Mouse (Mus musculus) midbrain, postnatal 0 days (tissue): ENCODE results near the gene Ankrd11. TPM values are rescaled to one million over a fixed set of nuclear protein-coding genes. Genes with fewer than 3 reads are reported as not detected.
A peak's percentile ranks its signal among the peaks of the same experiment; 100 is the strongest.

ENCODE experiments used
- ATAC-seq: fragments of 200-750 bp; cut with Nextera tagmentation; 2 replicates; pipeline ENCODE4 v1.8.0; 2017; ENCODE audit warnings: moderate number of reproducible peaks, mild to moderate bottlenecking, moderate TSS enrichment, moderate library complexity; ENCODE audit not compliant: low FRiP score
- DNase-seq: peaks from one replicate; pipeline ENCODE4 v3.0.0-alpha.2; 2015; ENCODE audit warnings: low spot score
- H3K27ac ChIP-seq: fragments of 300-500 bp; sonication (generic); 2 replicates; pipeline ENCODE4 v1.5.1; 2014; ENCODE audit warnings: low read depth, mild to moderate bottlenecking, low read length, mixed read lengths
- H3K27me3 ChIP-seq: fragments of 300-500 bp; sonication (generic); 2 replicates; pipeline ENCODE4 v1.6.1; 2014; ENCODE audit warnings: low read length, control low read depth, mixed read lengths; ENCODE audit not compliant: insufficient read depth
- H3K36me3 ChIP-seq: fragments of 300-500 bp; sonication (generic); 2 replicates; pipeline ENCODE4 v1.6.1; 2014; ENCODE audit warnings: low read length, control low read depth, mixed read lengths; ENCODE audit not compliant: insufficient read depth
- H3K4me1 ChIP-seq: fragments of 300-500 bp; sonication (generic); 2 replicates; pipeline ENCODE4 v1.6.1; 2014; ENCODE audit warnings: mild to moderate bottlenecking, control low read depth, antibody characterized with exemption, low read length, mixed read lengths; ENCODE audit not compliant: insufficient read depth
- H3K4me2 ChIP-seq: fragments of 300-500 bp; sonication (generic); 2 replicates; pipeline ENCODE4 v1.6.1; 2014; ENCODE audit warnings: low read depth, mild to moderate bottlenecking, low read length, mixed read lengths; ENCODE audit not compliant: poor library complexity, severe bottlenecking
- H3K4me3 ChIP-seq: fragments of 300-500 bp; sonication (generic); 2 replicates; pipeline ENCODE4 v1.5.1; 2014; ENCODE audit warnings: low read depth, mild to moderate bottlenecking, low read length, moderate library complexity
- H3K9ac ChIP-seq: fragments of 300-500 bp; sonication (generic); replicated peaks from 2 replicates; pipeline ENCODE4 v1.6.1; 2014; ENCODE audit warnings: mild to moderate bottlenecking, low read length, moderate library complexity, mixed read lengths; ENCODE audit not compliant: poor library complexity, severe bottlenecking
- H3K9me3 ChIP-seq: fragments of 300-500 bp; sonication (generic); 2 replicates; pipeline ENCODE4 v1.6.1; 2016; ENCODE audit warnings: low read length, control low read depth
- CTCF ChIP-seq: IDR thresholded peaks from 2 replicates; pipeline ENCODE4 v1.5.1; 2016; ENCODE audit warnings: antibody characterized with exemption, mild to moderate bottlenecking
- WGBS: fragments of 180-500 bp; shearing (Covaris S2); extraction: QIAGEN DNeasy Blood & Tissue Kit; methylation state at CpG from one replicate; pipeline ENCODE4 v1.1.7; 2014; 5-methylcytosine and 5-hydroxymethylcytosine counted together
- polyA plus RNA-seq: library from polyadenylated mRNA; unstranded; fragments of >200 nt; fragmentation: Nextera tagmentation; extraction: Ambion mirVana; gene quantifications from 2 replicates; pipeline ENCODE4 v1.2.1, GENCODE M21; 2015
- total RNA-seq: library from RNA; depleted of rRNA; stranded (reverse); fragments of >200 nt; gene quantifications from 2 replicates; pipeline ENCODE4 v1.2.3, GENCODE M21; 2014

Gene Ankrd11
- total and polyA plus RNA-seq, 2 experiments from 2014 or later = 78.7 to 98.3 TPM

DNA sequence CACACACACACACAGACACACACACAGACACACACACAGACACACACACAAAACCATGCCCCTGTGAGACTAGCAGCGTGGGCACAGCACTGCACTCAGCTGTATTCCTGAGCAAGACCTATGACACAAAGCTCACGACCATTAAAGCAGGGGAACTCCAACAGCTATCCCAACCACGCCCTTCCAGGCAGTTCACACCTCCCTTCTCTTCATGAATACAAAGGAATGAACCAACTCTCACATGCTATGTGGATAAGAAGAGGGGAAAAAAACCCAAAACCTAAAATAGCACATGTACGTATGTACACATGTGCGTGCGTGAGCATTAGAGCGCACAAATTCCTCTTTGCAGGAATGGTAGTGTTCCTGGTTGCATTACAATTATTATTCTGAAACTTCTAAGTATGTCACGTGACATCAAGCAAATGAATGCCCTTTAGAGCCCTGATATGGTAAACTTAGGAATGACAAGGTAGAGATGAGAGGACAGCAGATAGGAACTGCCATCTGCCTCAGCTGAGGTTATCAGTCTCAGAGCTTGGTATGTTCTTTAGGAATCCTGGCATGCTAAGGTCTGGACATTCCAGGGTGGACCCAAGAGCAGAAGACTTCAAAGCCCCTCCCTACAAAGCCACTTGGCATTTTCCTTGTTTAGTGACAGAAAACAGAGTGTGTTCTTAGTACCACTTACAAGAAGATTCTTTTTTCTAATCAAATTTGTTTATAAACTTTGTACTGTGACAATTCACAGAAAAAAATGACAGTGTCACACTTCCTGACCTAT is 115.9 kb downstream of the Ankrd11 start:
- WGBS = 91% methylated on average over 8 of the region's 8 CpGs
- no peak for TF ChIP-seq CTCF
- Histone ChIP-seq H3K27me3 (no peaks in the 10 kb centered on the region), H3K4me2 (no peak overlapping the region), H3K27ac (no peak overlapping the region), H3K9me3 (no peaks in the 10 kb centered on the region), H3K36me3 (no peaks in the 10 kb centered on the region), H3K4me3 (no peak overlapping the region), H3K9ac (no peak overlapping the region), H3K4me1 (peaks cover 11% of the 10 kb centered on the region)
- ATAC-seq (no peak), DNase-seq (no peak)

DNA sequence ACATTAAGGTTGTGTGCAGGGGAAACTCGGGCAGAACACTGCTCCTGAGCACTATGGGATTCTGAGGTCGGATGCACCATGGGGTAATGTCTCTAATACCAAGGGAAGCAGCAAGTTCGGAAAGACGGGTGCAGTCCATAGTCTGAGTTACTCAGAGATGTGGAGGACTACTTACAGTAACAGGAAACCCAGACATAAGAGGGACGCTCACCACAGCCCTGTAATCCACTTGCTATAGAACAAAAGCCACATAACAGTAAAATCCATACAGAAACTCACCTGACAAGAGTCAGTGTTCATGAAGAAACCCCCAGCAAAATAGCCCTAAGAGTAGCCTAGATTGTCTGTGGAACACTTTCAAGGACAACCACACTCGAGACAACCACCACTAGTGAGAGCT is 118.0 kb downstream of the Ankrd11 start:
- ATAC-seq = no peak
- 79% methylated on average over 6 of the region's 6 CpGs for WGBS
- H3K4me3 ChIP-seq = no peak overlapping the region

DNA sequence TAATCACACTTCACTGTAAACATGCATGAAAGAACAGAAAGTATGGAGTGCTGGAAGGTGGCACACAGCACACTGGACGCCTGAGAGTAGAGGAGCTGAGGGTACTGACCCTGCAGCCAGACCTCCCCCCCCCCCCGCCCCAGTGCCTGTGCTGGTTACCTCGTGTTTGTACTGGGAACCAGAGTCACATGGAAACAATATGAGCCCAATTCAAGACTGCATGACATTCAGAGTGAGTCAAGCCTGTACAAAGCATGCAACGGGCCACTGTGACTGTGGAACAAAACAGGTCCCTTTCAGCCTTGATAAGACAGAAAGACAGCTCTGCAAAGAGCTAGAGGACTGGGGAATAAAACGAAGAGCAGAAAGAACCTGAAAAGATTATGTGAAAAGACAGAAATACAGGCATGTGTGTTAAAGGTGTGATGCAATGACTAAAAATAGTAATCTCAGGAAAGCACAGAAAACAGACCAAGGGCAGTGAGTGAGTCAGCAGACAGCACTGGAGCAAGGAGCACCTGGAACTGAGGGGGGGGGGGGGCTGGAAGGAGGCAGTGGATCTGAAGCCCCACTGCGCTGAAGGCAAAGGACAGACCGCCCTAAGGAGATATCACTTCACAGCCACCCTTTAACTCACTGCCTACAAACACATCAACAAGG is 118.5 kb downstream of the Ankrd11 start:
- Histone ChIP-seq H3K9ac (0 out of 2 replicates have a peak overlapping the region, but pooled peaks have one; percentile 19), H3K4me3 (no peak overlapping the region), H3K27ac (0 out of 2 replicates have a peak overlapping the region, but pooled peaks have one; percentile 18), H3K9me3 (no peaks in the 10 kb centered on the region), H3K27me3 (no peaks in the 10 kb centered on the region), H3K36me3 (no peaks in the 10 kb centered on the region), H3K4me2 (no peak overlapping the region), H3K4me1 (peaks cover 12% of the 10 kb centered on the region)
- DNase-seq (no peak), ATAC-seq (no peak)
- 55% methylated on average over 7 of the region's 7 CpGs for WGBS
- no peak for TF ChIP-seq CTCF

More for the DNA sequence above, 118.0 kb downstream of the Ankrd11 start:
- TF ChIP-seq CTCF = no peak
- DNase-seq = no peak
- peaks cover 12% of the 10 kb centered on the region for H3K4me1 ChIP-seq
- H3K36me3 ChIP-seq = no peaks in the 10 kb centered on the region
- H3K4me2 ChIP-seq = no peak overlapping the region
- no peaks in the 10 kb centered on the region for H3K27me3 ChIP-seq
- H3K9ac ChIP-seq = 0 out of 2 replicates have a peak overlapping the region, but pooled peaks have one; percentile 19
- no peaks in the 10 kb centered on the region for H3K9me3 ChIP-seq
- no peak overlapping the region for H3K27ac ChIP-seq

DNA sequence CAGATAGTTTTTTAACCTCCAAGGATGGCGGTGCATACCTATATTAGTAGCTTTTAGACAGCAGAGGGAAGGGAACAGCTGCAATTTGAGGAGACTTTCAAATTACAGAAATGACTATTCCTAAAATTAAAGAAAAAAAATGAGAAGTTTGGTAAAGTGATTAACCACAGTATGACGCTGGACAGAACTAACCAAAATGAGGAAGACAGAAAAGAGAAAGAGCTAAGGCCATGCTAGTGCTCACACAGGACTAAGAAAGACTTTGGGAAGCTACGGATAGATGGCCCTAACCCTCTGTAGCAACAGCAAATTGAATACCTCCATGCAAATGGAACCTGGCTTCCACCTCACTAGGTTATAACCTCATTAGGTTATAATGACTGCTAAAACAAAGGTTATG is 119.1 kb downstream of the Ankrd11 start:
- 82% methylated on average over 3 of the region's 3 CpGs for WGBS
- Histone ChIP-seq H3K36me3 (no peaks in the 10 kb centered on the region), H3K4me3 (no peak overlapping the region), H3K4me2 (no peak overlapping the region), H3K4me1 (peaks cover 17% of the 10 kb centered on the region), H3K9me3 (no peaks in the 10 kb centered on the region), H3K27ac (no peak overlapping the region), H3K27me3 (no peaks in the 10 kb centered on the region), H3K9ac (no peak overlapping the region)
- DNase-seq (no peak), ATAC-seq (no peak)
- TF ChIP-seq CTCF = no peak

DNA sequence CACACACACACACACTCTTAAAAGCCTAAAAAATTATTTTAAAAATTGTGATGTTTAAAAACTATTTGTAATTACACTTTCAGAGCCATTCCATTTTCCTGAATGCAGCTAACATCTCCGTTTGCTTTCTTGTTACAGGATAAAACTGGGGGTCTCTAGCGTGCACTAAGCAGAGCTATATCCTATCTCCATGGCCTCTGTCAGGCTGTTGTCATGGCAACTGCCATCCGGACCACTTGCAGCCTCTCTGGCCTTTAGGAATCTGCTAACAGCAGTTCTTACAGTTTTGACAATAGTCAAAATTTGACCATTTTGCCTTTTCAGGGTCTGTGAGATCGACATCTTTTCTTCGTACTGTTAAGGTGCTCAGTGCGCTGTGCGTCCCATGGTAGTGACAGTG is 121.2 kb downstream of the Ankrd11 start:
- Histone ChIP-seq H3K4me3 (no peak overlapping the region), H3K36me3 (no peaks in the 10 kb centered on the region), H3K9ac (no peak overlapping the region), H3K27ac (0 out of 2 replicates have a peak overlapping the region, but pooled peaks have one; percentile 32), H3K4me1 (peaks cover 19% of the 10 kb centered on the region), H3K9me3 (no peaks in the 10 kb centered on the region), H3K4me2 (peak overlapping the region; percentile 15; the same call in 1 of the 2 replicates), H3K27me3 (no peaks in the 10 kb centered on the region)
- no peak for TF ChIP-seq CTCF
- DNase-seq (peak; percentile 58), ATAC-seq (no peak)
- 41% methylated on average over 7 of the region's 7 CpGs for WGBS
